Mouse (Mus musculus) liver, postnatal 0 days (tissue): Measurements from ENCODE around the gene Ube3c.

Source experiments
- CTCF ChIP-seq: sonication (generic); IDR thresholded peaks from 2 replicates; pipeline ENCODE4 v1.5.1; 2016; ENCODE audit warnings: antibody characterized with exemption, low read depth
- EP300 ChIP-seq: IDR thresholded peaks from 2 replicates; pipeline ENCODE4 v1.6.1; 2016; ENCODE audit warnings: antibody characterized with exemption, low read depth, mild to moderate bottlenecking

DNA sequence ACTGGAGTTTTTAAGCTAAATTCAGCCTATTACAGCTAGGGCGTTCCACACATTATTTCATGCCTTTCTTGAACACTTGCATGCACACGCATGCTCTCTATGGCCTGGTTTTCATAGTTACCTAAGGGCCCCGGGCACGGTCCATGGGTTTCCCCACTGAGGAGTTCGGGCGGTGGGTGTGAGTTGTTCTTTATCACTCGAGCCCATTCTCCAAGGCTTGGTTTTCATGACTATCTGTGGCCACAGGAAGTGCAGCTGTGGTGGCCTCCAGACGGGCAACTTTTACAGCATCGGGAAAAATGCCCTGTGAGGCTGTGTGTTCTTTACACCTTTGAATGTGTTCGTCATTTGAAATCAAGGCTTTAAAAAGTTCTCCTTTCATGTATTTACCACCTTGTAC lies 56.6 kb downstream of the Ube3c start:
- no peak for TF ChIP-seq CTCF
- no peak for TF ChIP-seq EP300
